Comparison of ENCODE assay signal across 32 mouse cellular contexts in the genomic region with DNA sequence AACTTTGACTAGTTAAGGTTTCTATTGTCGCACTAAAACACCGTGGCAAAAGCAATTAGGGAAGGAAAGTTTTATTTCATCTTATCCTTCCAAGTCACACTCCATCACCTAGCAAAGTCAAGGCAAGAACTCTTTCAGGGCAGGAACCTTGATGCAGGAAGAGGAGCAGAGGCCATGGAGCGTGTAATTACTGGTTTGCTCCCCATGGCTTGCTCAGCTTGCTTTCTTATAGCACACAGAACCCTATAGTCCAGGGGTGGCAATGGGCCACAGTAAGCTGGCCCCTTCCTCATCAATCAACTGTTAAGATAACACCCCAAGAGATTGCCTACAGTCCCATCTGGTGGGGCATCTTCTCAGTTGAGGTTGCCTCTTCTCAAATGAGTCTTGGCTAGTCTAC.
"Had no signal": no experiment of that assay in that cellular context is flagged by ENCODE, and none has a peak within 500 bp of the region (broad histone marks: within the 10 kb centered on the region; RNA-seq: fewer than 3 reads in every experiment).

No protein-coding gene starts in this region.

- H3K4me1 ChIP-seq: limb, embryonic 10.5 days; limb, embryonic 12.5 days; limb, embryonic 13.5 days; limb, embryonic 15.5 days; liver, embryonic 12.5 days; liver, embryonic 13.5 days; liver, embryonic 15.5 days; lung, embryonic 15.5 days; megakaryocyte, embryonic 14.5 days; midbrain, embryonic 10.5 days; midbrain, embryonic 12.5 days; midbrain, embryonic 13.5 days; midbrain, embryonic 15.5 days; neural tube, embryonic 12.5 days had no signal

- H3K27me3 ChIP-seq: limb, embryonic 12.5 days; limb, embryonic 15.5 days; liver, embryonic 12.5 days; liver, embryonic 13.5 days; liver, embryonic 15.5 days; lung, embryonic 15.5 days; megakaryocyte, embryonic 14.5 days; midbrain, embryonic 12.5 days; midbrain, embryonic 13.5 days; midbrain, embryonic 15.5 days; neural tube, embryonic 12.5 days had no signal

- H3K9me3 ChIP-seq: limb, embryonic 10.5 days; limb, embryonic 12.5 days; limb, embryonic 13.5 days; limb, embryonic 15.5 days; liver, embryonic 13.5 days; liver, embryonic 15.5 days; lung, embryonic 15.5 days; midbrain, embryonic 10.5 days; midbrain, embryonic 12.5 days; midbrain, embryonic 13.5 days; midbrain, embryonic 15.5 days; neural tube, embryonic 12.5 days had no signal

- DNase-seq: left cerebral cortex, postnatal 4 days; liver; liver, embryonic 13.5 days; liver, postnatal 0 days; lung, adult 18-20 months; lung, adult 2 months; lung, embryonic 14.5 days; lung, postnatal 10 days; lung, postnatal 14 days; lung, postnatal 36 days; lung, postnatal 4 days; midbrain, embryonic 14.5 days had no signal

- H3K4me2 ChIP-seq: limb, embryonic 12.5 days; limb, embryonic 13.5 days; limb, embryonic 15.5 days; liver, embryonic 11.5 days; liver, embryonic 12.5 days; liver, embryonic 13.5 days; liver, embryonic 15.5 days; lung, embryonic 14.5 days; lung, embryonic 15.5 days; midbrain, embryonic 11.5 days; midbrain, embryonic 12.5 days; midbrain, embryonic 13.5 days; midbrain, embryonic 15.5 days; neural tube, embryonic 12.5 days had no signal

- ATAC-seq: liver, embryonic 12.5 days; liver, postnatal 0 days; lung, postnatal 0 days; midbrain, embryonic 13.5 days; midbrain, embryonic 15.5 days; midbrain, embryonic 16.5 days had no signal

- H3K9ac ChIP-seq: limb, embryonic 12.5 days; limb, embryonic 13.5 days; limb, embryonic 15.5 days; liver, embryonic 12.5 days; liver, embryonic 13.5 days; liver, embryonic 14.5 days; liver, embryonic 15.5 days; liver, postnatal 0 days; lung, embryonic 14.5 days; lung, embryonic 15.5 days; midbrain, embryonic 12.5 days; midbrain, embryonic 13.5 days; midbrain, embryonic 15.5 days; neural tube, embryonic 12.5 days had no signal

- H3K27ac ChIP-seq: limb, embryonic 10.5 days; limb, embryonic 12.5 days; limb, embryonic 13.5 days; limb, embryonic 15.5 days; liver, embryonic 12.5 days; liver, embryonic 13.5 days; liver, embryonic 14.5 days; liver, embryonic 15.5 days; lung, embryonic 15.5 days; macrophage; midbrain, embryonic 10.5 days; midbrain, embryonic 12.5 days; midbrain, embryonic 13.5 days; midbrain, embryonic 15.5 days; neural tube, embryonic 12.5 days had no signal

- H3K36me3 ChIP-seq: limb, embryonic 10.5 days; limb, embryonic 12.5 days; limb, embryonic 13.5 days; limb, embryonic 15.5 days; liver, embryonic 12.5 days; liver, embryonic 13.5 days; liver, embryonic 15.5 days; lung, embryonic 15.5 days; neural tube, embryonic 12.5 days had no signal

- H3K4me3 ChIP-seq: limb, embryonic 10.5 days; limb, embryonic 12.5 days; limb, embryonic 13.5 days; limb, embryonic 15.5 days; liver, embryonic 12.5 days; liver, embryonic 13.5 days; liver, embryonic 15.5 days; lung, embryonic 15.5 days; megakaryocyte, embryonic 14.5 days; midbrain, embryonic 10.5 days; midbrain, embryonic 12.5 days; midbrain, embryonic 13.5 days; midbrain, embryonic 15.5 days; myocyte; neural tube, embryonic 12.5 days had no signal
